Mouse (Mus musculus) erythroblast, embryonic 14.5 days (primary cell): ENCODE data around the gene Sco2. TPM values are rescaled to one million over a fixed set of nuclear protein-coding genes. Genes with fewer than 3 reads are reported as not detected.

Experiments used
- H3K27me3 ChIP-seq: 2 replicates; pipeline ENCODE4 v1.6.1; 2012; ENCODE audit warnings: inconsistent platforms; ENCODE audit not compliant: control insufficient read depth
- H3K36me3 ChIP-seq: 2 replicates; pipeline ENCODE4 v1.6.1; 2012; ENCODE audit warnings: mild to moderate bottlenecking, inconsistent platforms; ENCODE audit not compliant: control insufficient read depth
- H3K4me1 ChIP-seq: 2 replicates; pipeline ENCODE4 v1.6.1; 2012; ENCODE audit warnings: inconsistent platforms; ENCODE audit not compliant: control insufficient read depth
- H3K4me3 ChIP-seq: replicated peaks from 2 replicates; pipeline ENCODE3; 2012; ENCODE audit warnings: moderate library complexity, mild to moderate bottlenecking, inconsistent platforms
- H3K9me3 ChIP-seq: 2 replicates; pipeline ENCODE4 v1.6.1; 2012; ENCODE audit warnings: low read length, inconsistent platforms, mixed read lengths; ENCODE audit not compliant: control insufficient read depth
- GATA1 ChIP-seq: IDR thresholded peaks from 2 replicates; pipeline ENCODE4 v1.6.1; 2012; ENCODE audit warnings: low read length, inconsistent platforms, mixed read lengths
- TAL1 ChIP-seq: IDR thresholded peaks from 3 replicates; pipeline ENCODE4 v1.6.1; 2012; ENCODE audit warnings: low read length, inconsistent platforms, mixed read lengths
- polyA plus RNA-seq: library from polyadenylated mRNA; stranded (reverse); fragments of >175 nt; gene quantifications from 2 replicates; pipeline ENCODE4 v1.2.3, GENCODE M21; 2012

Sco2 gene
- polyA plus RNA-seq, result 0.47 and 0.81 TPM in 2 replicates

DNA sequence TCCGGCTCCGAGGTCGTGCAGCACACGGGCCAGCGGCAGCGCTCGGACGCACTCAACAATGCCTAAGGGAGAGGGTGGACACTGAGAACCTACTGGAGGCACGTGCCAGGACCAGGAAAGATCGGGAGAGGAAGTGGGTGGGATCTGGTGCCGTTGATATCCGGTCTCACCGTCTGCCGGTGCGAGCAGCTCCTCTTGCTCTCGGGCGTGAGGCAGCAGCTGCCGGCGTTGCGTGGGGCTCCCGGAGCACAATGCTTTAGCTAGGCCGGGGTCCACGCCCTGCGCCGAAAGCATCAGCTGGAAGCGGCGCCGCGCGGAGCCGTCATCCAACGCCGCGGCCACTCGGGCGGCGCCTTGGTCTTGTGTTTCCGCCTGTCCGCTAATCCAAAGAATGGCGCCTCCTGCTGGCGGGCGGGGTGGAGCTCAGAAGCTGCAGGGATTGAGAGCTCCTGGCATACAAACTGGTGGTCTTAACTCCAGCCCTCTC lies at the start of gene Sco2:
Sco2 (minus strand) TSS at position 85 of the 487 bp plus-strand sequence.
- peaks cover 45% of the 10 kb centered on the region for H3K36me3 ChIP-seq
- H3K4me1 ChIP-seq, result peaks cover 60% of the 10 kb centered on the region
- TF ChIP-seq GATA1, result no peak
- TF ChIP-seq TAL1, result no peak
- no peaks in the 10 kb centered on the region for H3K9me3 ChIP-seq
- peaks cover 29% of the 10 kb centered on the region for H3K27me3 ChIP-seq
- peak within 1 kb of the TSS; percentile 82 for H3K4me3 ChIP-seq

DNA sequence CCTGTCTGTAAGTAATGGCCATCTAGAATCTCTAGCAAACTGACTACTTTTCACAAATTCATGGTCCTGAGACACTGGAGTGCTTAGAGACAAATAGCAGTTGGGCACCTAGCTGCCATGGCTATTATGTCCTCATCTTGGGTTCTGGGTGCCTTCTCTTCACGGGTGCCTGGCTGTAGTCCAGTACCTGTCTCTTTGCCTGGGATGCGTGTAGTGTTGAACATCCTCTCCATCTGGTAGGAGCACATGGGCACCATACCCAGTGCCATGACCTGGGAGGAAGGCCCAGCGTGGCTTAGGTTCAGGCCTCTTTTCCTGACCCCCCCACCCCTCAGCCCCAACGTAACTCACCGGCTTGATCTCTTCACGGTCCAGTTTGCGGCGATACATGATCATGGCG lies 48.3 kb upstream of the Sco2 start:
- Histone ChIP-seq H3K27me3 (no peaks in the 10 kb centered on the region), H3K36me3 (peaks cover 64% of the 10 kb centered on the region), H3K4me3 (no peak overlapping the region), H3K9me3 (no peaks in the 10 kb centered on the region), H3K4me1 (peaks cover 11% of the 10 kb centered on the region)
- no peak for TF ChIP-seq TAL1
- TF ChIP-seq GATA1, result no peak

DNA sequence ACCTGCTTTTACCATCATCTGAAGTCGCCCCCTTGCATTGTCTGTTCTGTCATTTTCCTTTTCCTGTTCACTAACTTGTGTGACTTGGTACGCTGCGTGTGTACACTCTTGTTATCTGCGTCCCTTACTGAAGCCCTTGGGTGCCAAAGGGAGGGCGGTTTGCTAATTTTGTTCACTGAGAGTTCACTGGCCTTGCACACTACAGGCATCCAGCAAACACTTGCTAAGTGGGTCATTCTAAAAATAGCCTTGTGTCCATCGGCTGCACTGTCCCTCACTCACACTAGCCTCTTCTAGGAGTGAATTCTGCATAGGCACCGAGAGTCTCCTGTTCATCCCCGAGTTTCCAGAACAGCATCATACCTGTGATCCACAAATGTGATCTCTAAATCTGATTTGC lies 41.6 kb upstream of the Sco2 start:
- no peak overlapping the region for H3K4me3 ChIP-seq
- H3K27me3 ChIP-seq, result no peaks in the 10 kb centered on the region
- peaks cover under 1% of the 10 kb centered on the region; the same call in 1 of the 2 replicates for H3K9me3 ChIP-seq
- no peaks in the 10 kb centered on the region for H3K4me1 ChIP-seq
- peaks cover 26% of the 10 kb centered on the region for H3K36me3 ChIP-seq
- TF ChIP-seq GATA1 (no peak), TAL1 (no peak)

DNA sequence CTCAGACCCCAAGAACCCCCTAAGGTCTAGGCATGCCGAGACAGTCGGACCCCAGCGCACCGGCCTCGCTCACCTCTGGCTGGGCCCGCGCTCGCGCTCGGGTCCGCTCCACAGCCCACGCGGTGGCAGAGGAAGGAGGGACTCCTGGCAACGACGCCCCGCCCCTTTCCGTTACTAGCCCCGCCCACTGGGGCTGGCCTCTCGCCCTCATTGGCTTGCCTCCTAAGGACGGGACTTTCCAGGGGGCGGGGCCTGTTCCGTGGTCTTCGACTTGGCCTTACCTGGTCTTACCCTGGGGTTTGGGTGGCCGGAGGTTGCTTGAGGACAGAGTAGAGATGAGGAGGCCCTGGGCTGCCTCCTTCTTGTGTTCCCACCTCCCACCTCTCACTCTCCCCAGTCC lies 36.5 kb upstream of the Sco2 start, which contains the start of gene Syce3:
Syce3 (minus strand) TSS at position 386 of the 400 bp plus-strand sequence.
- Histone ChIP-seq H3K4me3 (no peak within 1 kb of the TSS), H3K4me1 (no peaks in the 10 kb centered on the region)
- TF ChIP-seq TAL1, result no peak

DNA sequence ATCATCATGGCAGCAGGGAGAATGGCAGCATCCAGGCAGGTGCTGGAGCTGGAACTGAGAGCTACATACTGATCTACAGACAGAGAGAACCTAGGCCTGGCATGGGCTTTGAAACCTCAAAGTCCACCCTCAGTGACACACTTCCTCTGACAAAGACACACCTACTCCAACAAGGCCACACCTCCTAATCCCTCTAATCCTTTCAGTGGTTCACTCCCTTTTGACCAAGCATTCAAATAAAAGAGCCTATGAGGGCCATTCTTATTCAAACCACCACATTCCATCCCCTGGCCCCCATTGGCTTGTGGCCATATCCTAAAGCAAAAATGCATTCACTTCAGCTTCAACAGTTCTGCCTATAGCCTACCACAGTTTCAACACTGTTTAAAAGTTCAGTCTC lies 33.0 kb upstream of the Sco2 start:
- Histone ChIP-seq H3K9me3 (peaks cover 14% of the 10 kb centered on the region), H3K36me3 (no peaks in the 10 kb centered on the region), H3K27me3 (no peaks in the 10 kb centered on the region), H3K4me1 (no peaks in the 10 kb centered on the region), H3K4me3 (no peak overlapping the region)
- TF ChIP-seq GATA1 (no peak), TAL1 (no peak)

More for the DNA sequence above, 36.5 kb upstream of the Sco2 start, which contains the start of gene Syce3:
- Histone ChIP-seq H3K27me3 (no peaks in the 10 kb centered on the region), H3K9me3 (peaks cover 12% of the 10 kb centered on the region), H3K36me3 (no peaks in the 10 kb centered on the region)

DNA sequence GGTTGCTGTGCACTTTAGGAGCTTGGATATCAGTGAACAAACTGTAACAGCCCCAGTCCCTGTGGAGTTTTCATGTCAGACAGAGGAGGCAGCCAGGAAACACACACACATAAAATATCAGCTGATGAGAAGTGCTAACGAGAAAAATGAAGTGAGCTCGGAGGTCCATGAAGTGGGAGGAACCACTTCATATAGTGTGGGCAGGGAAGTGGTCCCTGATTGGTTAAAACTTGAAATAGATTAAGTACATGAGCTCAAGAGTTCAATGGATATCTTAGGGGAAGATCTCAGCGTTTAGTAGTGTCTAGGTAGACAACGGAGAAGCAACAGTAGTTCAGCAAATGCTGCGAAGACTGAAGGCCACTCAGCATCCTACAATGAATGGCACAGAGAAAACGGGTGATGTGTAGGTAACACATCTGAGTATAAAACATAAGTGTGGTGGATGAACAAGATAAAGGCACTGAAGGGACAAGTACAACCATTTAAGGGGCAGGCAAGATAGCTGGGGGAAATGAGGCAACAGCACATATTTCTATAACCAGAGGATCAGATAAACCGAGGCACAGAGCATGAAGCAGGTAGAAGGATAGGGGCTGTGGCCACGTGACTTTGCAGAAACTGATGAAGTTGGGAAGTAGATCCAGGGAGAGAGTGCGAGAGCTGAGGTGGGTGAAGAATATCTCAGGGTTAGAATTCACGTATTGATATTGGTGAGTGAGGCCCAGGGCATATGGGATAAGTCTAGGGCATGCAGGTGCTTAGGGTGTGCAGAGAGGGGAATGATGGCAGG lies 31.4 kb upstream of the Sco2 start:
- Histone ChIP-seq H3K9me3 (peaks cover 10% of the 10 kb centered on the region), H3K4me1 (no peaks in the 10 kb centered on the region), H3K4me3 (no peak overlapping the region), H3K27me3 (no peaks in the 10 kb centered on the region), H3K36me3 (no peaks in the 10 kb centered on the region)
- TF ChIP-seq GATA1 (no peak), TAL1 (no peak)

DNA sequence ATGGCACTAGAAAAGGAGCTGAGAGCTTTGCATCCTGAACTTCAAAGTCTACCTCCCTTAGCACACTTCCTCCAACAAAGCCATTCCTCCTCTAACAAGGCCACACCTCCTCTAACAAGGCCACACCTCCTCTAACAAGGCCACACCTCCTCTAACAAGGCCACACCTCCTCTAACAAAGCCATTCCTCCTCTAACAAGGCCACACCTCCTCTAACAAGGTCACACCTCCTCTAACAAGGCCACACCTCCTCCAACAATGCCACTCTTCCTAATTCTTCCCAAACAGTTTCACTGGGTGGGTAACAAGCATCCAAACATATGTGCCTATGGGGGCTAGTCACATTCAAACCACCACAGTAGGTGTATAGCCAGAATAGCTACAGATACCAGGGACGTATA lies 28.8 kb upstream of the Sco2 start:
- Histone ChIP-seq H3K9me3 (peaks cover 5% of the 10 kb centered on the region; the same call in 1 of the 2 replicates), H3K4me1 (no peaks in the 10 kb centered on the region), H3K4me3 (no peak overlapping the region), H3K27me3 (no peaks in the 10 kb centered on the region), H3K36me3 (no peaks in the 10 kb centered on the region)
- no peak for TF ChIP-seq GATA1
- TF ChIP-seq TAL1, result no peak

DNA sequence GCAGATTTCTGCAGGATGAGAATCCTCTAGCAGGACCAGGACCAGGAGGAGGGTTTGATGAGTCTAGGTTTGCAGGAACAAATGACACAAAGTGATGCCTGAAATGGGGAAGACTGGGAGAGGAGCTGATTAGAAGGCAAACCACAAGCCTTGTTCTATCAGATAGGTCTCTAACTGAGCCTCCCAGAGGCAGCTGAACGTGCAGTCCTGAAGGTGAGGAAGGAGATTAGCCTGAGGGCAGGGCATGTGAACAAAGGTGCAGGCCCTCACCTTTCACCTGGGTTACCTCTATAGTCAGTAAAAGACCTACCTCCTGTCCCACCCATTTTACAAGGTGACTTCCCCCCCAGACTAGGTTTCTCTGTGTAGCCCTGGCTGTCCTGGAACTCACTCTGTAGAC lies 26.1 kb upstream of the Sco2 start:
- Histone ChIP-seq H3K27me3 (no peaks in the 10 kb centered on the region), H3K36me3 (no peaks in the 10 kb centered on the region), H3K4me3 (no peak overlapping the region), H3K4me1 (no peaks in the 10 kb centered on the region), H3K9me3 (0 out of 2 replicates have a peak, but pooled peaks cover 2% of the 10 kb centered on the region)
- TF ChIP-seq TAL1 (no peak), GATA1 (no peak)

DNA sequence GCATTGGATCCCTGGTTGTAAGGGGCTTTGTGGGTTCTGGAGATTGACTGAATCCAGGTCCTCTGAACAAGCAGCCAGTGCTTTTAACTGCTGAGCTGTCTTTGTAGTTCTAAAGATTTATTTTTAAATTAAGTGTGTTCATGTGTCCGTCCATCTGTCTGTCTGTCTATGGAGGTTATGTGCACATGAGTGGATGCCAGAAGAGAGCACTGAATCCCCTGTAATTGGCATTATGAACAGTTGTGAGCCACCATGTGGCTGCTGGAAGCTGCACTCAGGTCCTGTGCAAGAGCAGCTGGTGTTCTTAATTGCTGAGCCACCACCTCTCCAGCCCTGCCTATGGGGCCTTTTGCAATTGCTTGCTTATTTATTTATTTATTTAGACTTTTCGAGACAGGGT lies 24.5 kb upstream of the Sco2 start:
- TF ChIP-seq GATA1 (no peak), TAL1 (no peak)
- Histone ChIP-seq H3K27me3 (no peaks in the 10 kb centered on the region), H3K9me3 (0 out of 2 replicates have a peak, but pooled peaks cover 2% of the 10 kb centered on the region), H3K4me3 (no peak overlapping the region), H3K36me3 (no peaks in the 10 kb centered on the region), H3K4me1 (no peaks in the 10 kb centered on the region)
